Mouse (Mus musculus): ENCODE results near the gene Xylt2. TPM values are rescaled to one million over a fixed set of nuclear protein-coding genes. Genes with fewer than 3 reads are reported as not detected.
A peak's percentile ranks its signal among the peaks of the same experiment; 100 is the strongest.

The Xylt2 gene
- total and polyA plus RNA-seq, 3 experiments: 10.1 to 20.2 (median 16.3) TPM

DNA sequence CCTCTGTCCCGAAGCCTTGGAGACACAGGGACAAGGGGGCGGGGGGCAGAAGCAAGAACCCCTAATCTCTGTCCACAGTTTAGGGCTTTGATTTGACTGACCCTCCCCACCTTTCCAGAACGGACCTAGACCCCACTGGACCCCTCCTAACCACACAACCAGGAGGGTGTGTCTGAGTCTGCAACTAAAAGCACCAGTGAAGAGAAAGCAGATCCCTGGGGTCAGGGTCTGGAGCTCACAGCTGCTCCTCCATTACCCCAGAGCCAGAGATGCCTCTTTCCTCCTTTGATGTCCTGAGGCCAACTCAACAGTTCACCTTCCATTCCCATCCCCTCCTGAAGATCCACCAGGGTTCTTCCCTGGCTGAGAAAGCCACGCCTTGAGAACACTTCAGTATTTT lies 1.0 kb downstream of the Xylt2 start:
- dilution Hi-C loops (cut with MboI; ENCODE audit: extremely low pct_ligation_motif_present, extremely low pct_unique_long_range_greater_than_20kb, low sequenced_read_pairs) (no loop called here), in situ Hi-C loops (cut with MboI; ENCODE audit: low pct_ligation_motif_present, low pct_unique_long_range_greater_than_20kb, low sequenced_read_pairs) (no loop called here)
- peak overlapping the region; percentile 77 to 95 (median 81) for H3K4me3 ChIP-seq (replicated peaks in 1 of 3; ENCODE audit: low read depth in 2 of 3, low read length in 2 of 3, poor library complexity in 1 of 3)

GRCm38 (mm10) chr11:94675446-94675845 lies 1.9 kb downstream of the Xylt2 start:
- Histone ChIP-seq H3K9ac (ENCODE audit: insufficient read depth, low read depth) (no peak overlapping the region), H3K4me3 (replicated peaks in 1 of 3; ENCODE audit: low read depth in 2 of 3, low read length in 2 of 3, poor library complexity in 1 of 3) (no peak overlapping the region), H3K4me2 (ENCODE audit: insufficient read depth, low read depth, poor library complexity, severe bottlenecking) (no peak overlapping the region), H3K36me3 (replicated peaks in 1 of 2; ENCODE audit: control insufficient read depth in 1 of 2, insufficient read depth in 1 of 2, low read length in 1 of 2) (peaks cover 2 to 35% of the 10 kb centered on the region in 2 experiments), H3K79me2 (replicated peaks; ENCODE audit: control insufficient read depth, extremely low read depth, insufficient read depth, poor library complexity, severe bottlenecking) (no peaks in the 10 kb centered on the region), H3K27me3 (replicated peaks) (no peaks in the 10 kb centered on the region), H3K27ac (ENCODE audit: insufficient read depth, low read depth) (no peak overlapping the region), H3K9me3 (replicated peaks; ENCODE audit: low read length) (no peaks in the 10 kb centered on the region), H3K4me1 (ENCODE audit: control insufficient read depth in 1 of 2, insufficient read depth in 2 of 2) (peaks cover 12 to 29% of the 10 kb centered on the region in 2 experiments)
- TF ChIP-seq JUND (conservative IDR thresholded peaks at IDR 0.05; ENCODE audit: low read depth, low read length) (no peak), CTCF (conservative IDR thresholded peaks at IDR 0.05 in 1 of 2, IDR thresholded peaks at IDR 0.05 in 1 of 2; ENCODE audit: low read depth in 2 of 2, low read length in 2 of 2) (no peak), RCOR1 (conservative IDR thresholded peaks at IDR 0.05; ENCODE audit: low read depth, low read length) (no peak), CHD2 (IDR thresholded peaks at IDR 0.05; ENCODE audit: low read length) (no peak), IRF4 (IDR thresholded peaks at IDR 0.05; ENCODE audit: low read depth, low read length) (no peak)
- dilution Hi-C loops (cut with MboI; ENCODE audit: extremely low pct_ligation_motif_present, extremely low pct_unique_long_range_greater_than_20kb, low sequenced_read_pairs): no loop called here
- no peak for DNase-seq (ENCODE audit: extremely low read depth)
- in situ Hi-C loops (cut with MboI; ENCODE audit: low pct_ligation_motif_present, low pct_unique_long_range_greater_than_20kb, low sequenced_read_pairs): no loop called here

More for the DNA sequence above, 1.0 kb downstream of the Xylt2 start:
- DNase-seq (ENCODE audit: extremely low read depth): no peak
- peak overlapping the region; percentile 83 for H3K9ac ChIP-seq (ENCODE audit: insufficient read depth, low read depth)
- peaks cover 0 to 28% of the 10 kb centered on the region in 2 experiments for H3K36me3 ChIP-seq (replicated peaks in 1 of 2; ENCODE audit: control insufficient read depth in 1 of 2, insufficient read depth in 1 of 2, low read length in 1 of 2)
- no peaks in the 10 kb centered on the region for H3K27me3 ChIP-seq (replicated peaks)
- H3K9me3 ChIP-seq (replicated peaks; ENCODE audit: low read length): peaks cover 2% of the 10 kb centered on the region
- peaks cover 12 to 29% of the 10 kb centered on the region in 2 experiments for H3K4me1 ChIP-seq (ENCODE audit: control insufficient read depth in 1 of 2, insufficient read depth in 2 of 2)
- no peak overlapping the region for H3K27ac ChIP-seq (ENCODE audit: insufficient read depth, low read depth)
- TF ChIP-seq ETS1 (conservative IDR thresholded peaks at IDR 0.05; ENCODE audit: low read depth, low read length): no peak
- no peak for TF ChIP-seq ZKSCAN1 (IDR thresholded peaks at IDR 0.05; ENCODE audit: borderline replicate concordance, low read depth, low read length)
- no peak for TF ChIP-seq POLR2AphosphoS2 (IDR thresholded peaks at IDR 0.05; ENCODE audit: low read depth, low read length)
- no peak for TF ChIP-seq EP300 (IDR thresholded peaks at IDR 0.05; ENCODE audit: low read length)
- TF ChIP-seq SIN3A (IDR thresholded peaks at IDR 0.05; ENCODE audit: low read length): no peak
- no peak for TF ChIP-seq ELF1 (IDR thresholded peaks at IDR 0.05; ENCODE audit: low read depth, low read length)
- TF ChIP-seq RCOR1 (conservative IDR thresholded peaks at IDR 0.05; ENCODE audit: low read depth, low read length): no peak
- no peak for TF ChIP-seq JUN (IDR thresholded peaks at IDR 0.05; ENCODE audit: insufficient read depth, low read depth, low read length)
- TF ChIP-seq USF2 (conservative IDR thresholded peaks at IDR 0.05; ENCODE audit: low read depth, low read length): no peak
- TF ChIP-seq GABPA (IDR thresholded peaks at IDR 0.05; ENCODE audit: insufficient replicate concordance, low read depth, low read length): no peak
- TF ChIP-seq MXI1 (IDR thresholded peaks at IDR 0.05; ENCODE audit: low read depth, low read length): no peak
- no peak for TF ChIP-seq POLR2A (IDR thresholded peaks at IDR 0.05; ENCODE audit: low read depth, low read length)
- TF ChIP-seq MAZ (IDR thresholded peaks at IDR 0.05; ENCODE audit: low read depth, low read length): no peak
- no peak for TF ChIP-seq JUND (conservative IDR thresholded peaks at IDR 0.05; ENCODE audit: low read depth, low read length)
- TF ChIP-seq MAX (IDR thresholded peaks at IDR 0.05; ENCODE audit: low read length): no peak
- no peak for TF ChIP-seq CTCF (conservative IDR thresholded peaks at IDR 0.05 in 1 of 2, IDR thresholded peaks at IDR 0.05 in 1 of 2; ENCODE audit: low read depth in 2 of 2, low read length in 2 of 2)
- TF ChIP-seq HCFC1 (IDR thresholded peaks at IDR 0.05; ENCODE audit: low read depth, low read length): no peak
- TF ChIP-seq ZC3H11A (IDR thresholded peaks at IDR 0.05; ENCODE audit: low read depth, low read length): no peak
- no peak for TF ChIP-seq BHLHE40 (IDR thresholded peaks at IDR 0.05; ENCODE audit: low read depth, low read length)
- no peak for TF ChIP-seq NRF1 (IDR thresholded peaks at IDR 0.05; ENCODE audit: low read depth, low read length)
- H3K4me2 ChIP-seq (ENCODE audit: insufficient read depth, low read depth, poor library complexity, severe bottlenecking): peak overlapping the region; percentile 82
- H3K79me2 ChIP-seq (replicated peaks; ENCODE audit: control insufficient read depth, extremely low read depth, insufficient read depth, poor library complexity, severe bottlenecking): no peaks in the 10 kb centered on the region
